ENCODE assay signal across 8 mouse cellular contexts in genomic region chr3:141838864-141839263, GRCm38 (mm10).
DNase-seq lines count a peak whose midpoint lies in the region; ATAC-seq and TF ChIP-seq lines count a peak whose summit lies in the region.
"Had no signal": no experiment of that assay in that cellular context is flagged by ENCODE, and none has a peak within 500 bp of the region (broad histone marks: within the 10 kb centered on the region; RNA-seq: fewer than 3 reads in every experiment).

No protein-coding gene starts in this region.

- TF ChIP-seq EP300 in liver, postnatal 0 days (IDR thresholded peaks at IDR 0.05; ENCODE audit: low read depth): no peak

- no peaks in the 10 kb centered on the region for H3K36me3 ChIP-seq in liver, postnatal 0 days (replicated peaks; ENCODE audit: insufficient read depth, low read length)
- H3K36me3 ChIP-seq in neural tube, embryonic 14.5 days (ENCODE audit: control insufficient read depth, insufficient read depth, low read length): no peaks in the 10 kb centered on the region

- no peak overlapping the region for H3K27ac ChIP-seq in liver, postnatal 0 days (ENCODE audit: low read depth)
- no peak overlapping the region for H3K27ac ChIP-seq in neural tube, embryonic 14.5 days (ENCODE audit: low read depth, low read length)

- no peak for DNase-seq in liver, postnatal 0 days
- DNase-seq in liver (no peak), R1 (ENCODE audit: low read depth, low spot score) (peak; percentile 61)
- peak; percentile 42 to 64 for DNase-seq in cerebellum, postnatal 25 days
- peak; percentile 24 for DNase-seq in induced T-regulatory cell, adult 2 months (ENCODE audit: low read depth)
- no peak for DNase-seq in gastrocnemius, postnatal 36 days

- no peaks in the 10 kb centered on the region for H3K27me3 ChIP-seq in liver, postnatal 0 days (ENCODE audit: insufficient read depth, low read length)
- H3K27me3 ChIP-seq in neural tube, embryonic 14.5 days (ENCODE audit: control insufficient read depth, insufficient read depth, low read length): no peaks in the 10 kb centered on the region

- peak; percentile 76 for TF ChIP-seq CTCF in liver, postnatal 0 days (IDR thresholded peaks at IDR 0.05; ENCODE audit: low read depth)

- H3K4me2 ChIP-seq in liver, postnatal 0 days (ENCODE audit: low read depth, low read length): no peak overlapping the region
- no peak overlapping the region for H3K4me2 ChIP-seq in neural tube, embryonic 14.5 days (ENCODE audit: low read depth, low read length)

- intact Hi-C loops in gastrocnemius, postnatal 36 days (cut with DNase I): no loop called here

- no peak for ATAC-seq in liver, postnatal 0 days
- ATAC-seq in neural tube, embryonic 14.5 days (ENCODE audit: low read depth): peak; percentile 24; the same call in 1 of the 2 replicates

- no peaks in the 10 kb centered on the region for H3K4me1 ChIP-seq in liver, postnatal 0 days (ENCODE audit: insufficient read depth)
- no peaks in the 10 kb centered on the region for H3K4me1 ChIP-seq in neural tube, embryonic 14.5 days (ENCODE audit: control insufficient read depth, insufficient read depth, low read length)

- H3K4me3 ChIP-seq in liver, postnatal 0 days (ENCODE audit: low read depth, low read length): no peak overlapping the region
- no peak overlapping the region for H3K4me3 ChIP-seq in neural tube, embryonic 14.5 days (ENCODE audit: low read depth, low read length)
- H3K4me3 ChIP-seq: erythroblast, embryonic 14.5 days had no signal

- no peak overlapping the region for H3K9ac ChIP-seq in liver, postnatal 0 days (replicated peaks)
- H3K9ac ChIP-seq in neural tube, embryonic 14.5 days (replicated peaks; ENCODE audit: low read depth, low read length): no peak overlapping the region

- 35% methylated on average over 7 of the region's 7 CpGs for WGBS in liver, postnatal 0 days (ENCODE audit: insufficient replicate concordance)
- 44% methylated on average over 7 of the region's 7 CpGs for WGBS in neural tube, embryonic 14.5 days

- no peaks in the 10 kb centered on the region for H3K9me3 ChIP-seq in liver, postnatal 0 days (ENCODE audit: low read length)
- no peaks in the 10 kb centered on the region for H3K9me3 ChIP-seq in neural tube, embryonic 14.5 days (ENCODE audit: control insufficient read depth, low read length)

Comparison
In these comparisons a context has a peak if more than half of its experiments do, and no peak if none do; other contexts are left out.
1. DNase-seq: peak in R1 (single experiment), cerebellum, postnatal 25 days (2 of 2) and induced T-regulatory cell, adult 2 months (single experiment); none in liver, postnatal 0 days (single experiment), liver (single experiment) and gastrocnemius, postnatal 36 days (0 of 2).